Mouse (Mus musculus): Measurements from ENCODE around the gene Ap4m1. TPM values are rescaled to one million over a fixed set of nuclear protein-coding genes. Genes with fewer than 3 reads are reported as not detected.

Gene Ap4m1
- polyA plus RNA-seq (2017; shearing (Covaris generic)) = 10.2 TPM

GRCm38 (mm10) chr5:138171695-138172491 lies at the start of gene Ap4m1, which contains the start of gene Mcm7:
Gene Ap4m1, plus strand, starts transcription at chr5:138172002.
Gene Mcm7, minus strand, starts transcription at chr5:138172422.

GRCm38 (mm10) chr5:138155443-138155976 lies 16.3 kb upstream of the Ap4m1 start, which contains the start of gene Zfp113:
Gene Zfp113, minus strand, starts transcription at chr5:138155744.

GRCm38 (mm10) chr5:138160842-138161665 lies 10.7 kb upstream of the Ap4m1 start, which contains the start of gene Cops6:
Gene Cops6, plus strand, starts transcription at chr5:138161071.

GRCm38 (mm10) chr5:138186950-138187638 lies 15.3 kb downstream of the Ap4m1 start, which contains the start of the genes Taf6 and Cnpy4:
Gene Taf6, minus strand, starts transcription at chr5:138187451.
Gene Cnpy4, plus strand, starts transcription at chr5:138187485.

GRCm38 (mm10) chr5:138193771-138194727 lies 22.2 kb downstream of the Ap4m1 start, which contains the start of gene Mblac1:
Gene Mblac1, plus strand, starts transcription at chr5:138194314.

GRCm38 (mm10) chr5:138225700-138226099 lies 53.9 kb downstream of the Ap4m1 start, which contains the start of gene Nxpe5:
Gene Nxpe5, plus strand, starts transcription at chr5:138225898.

Other genes starting within 250 kb of the Ap4m1 start
- not detected for gene Gjc3, start 208.9 kb upstream of the Ap4m1 start, polyA plus RNA-seq (2017; shearing (Covaris generic))
- not detected for gene Azgp1, start 190.5 kb upstream of the Ap4m1 start, polyA plus RNA-seq (2017; shearing (Covaris generic))
- not detected for gene Smok3a, start 150.7 kb upstream of the Ap4m1 start, polyA plus RNA-seq (2017; shearing (Covaris generic))
- not detected for gene Smok3b, start 150.6 kb upstream of the Ap4m1 start, polyA plus RNA-seq (2017; shearing (Covaris generic))
- not detected for gene Smok3c, start 118.8 kb upstream of the Ap4m1 start, polyA plus RNA-seq (2017; shearing (Covaris generic))
- gene Zkscan1, start 86.9 kb upstream of the Ap4m1 start, polyA plus RNA-seq (2017; shearing (Covaris generic)) = 24.7 TPM
- 32.2 TPM for gene Zscan21, start 55.1 kb upstream of the Ap4m1 start, polyA plus RNA-seq (2017; shearing (Covaris generic))
- gene Zfp113, start 16.3 kb upstream of the Ap4m1 start, polyA plus RNA-seq (2017; shearing (Covaris generic)) = 24.1 TPM
- 241 TPM for gene Cops6, start 10.9 kb upstream of the Ap4m1 start, polyA plus RNA-seq (2017; shearing (Covaris generic))
- 89.5 TPM for gene Mcm7, start 420 bp downstream of the Ap4m1 start, polyA plus RNA-seq (2017; shearing (Covaris generic))
- 55.2 TPM for gene Taf6, start 15.4 kb downstream of the Ap4m1 start, polyA plus RNA-seq (2017; shearing (Covaris generic))
- 20.6 TPM for gene Cnpy4, start 15.5 kb downstream of the Ap4m1 start, polyA plus RNA-seq (2017; shearing (Covaris generic))
- 0.35 TPM for gene Mblac1, start 22.3 kb downstream of the Ap4m1 start, polyA plus RNA-seq (2017; shearing (Covaris generic))
- not detected for gene Nxpe5, start 53.9 kb downstream of the Ap4m1 start, polyA plus RNA-seq (2017; shearing (Covaris generic))
- 121 TPM for gene Lamtor4, start 83.5 kb downstream of the Ap4m1 start, polyA plus RNA-seq (2017; shearing (Covaris generic))
- gene BC037034, start 92.0 kb downstream of the Ap4m1 start, polyA plus RNA-seq (2017; shearing (Covaris generic)) = 8.7 TPM
- 0.92 TPM for gene Gal3st4, start 100.8 kb downstream of the Ap4m1 start, polyA plus RNA-seq (2017; shearing (Covaris generic))
- not detected for gene Gm43720, start 108.0 kb downstream of the Ap4m1 start, polyA plus RNA-seq (2017; shearing (Covaris generic))
- gene Gpc2, start 108.0 kb downstream of the Ap4m1 start, polyA plus RNA-seq (2017; shearing (Covaris generic)) = 3.0 TPM
- gene Stag3, start 108.2 kb downstream of the Ap4m1 start, polyA plus RNA-seq (2017; shearing (Covaris generic)) = 1.1 TPM
- 15.3 TPM for gene Pvrig, start 170.0 kb downstream of the Ap4m1 start, polyA plus RNA-seq (2017; shearing (Covaris generic))